Mouse (Mus musculus) urinary bladder, postnatal 14 days (tissue): ENCODE data around the gene Mafb.

Source experiments
- DNase-seq: peaks from one replicate; pipeline ENCODE4 v3.0.0; 2021; ENCODE audit warnings: low spot score

Gene Mafb

DNA sequence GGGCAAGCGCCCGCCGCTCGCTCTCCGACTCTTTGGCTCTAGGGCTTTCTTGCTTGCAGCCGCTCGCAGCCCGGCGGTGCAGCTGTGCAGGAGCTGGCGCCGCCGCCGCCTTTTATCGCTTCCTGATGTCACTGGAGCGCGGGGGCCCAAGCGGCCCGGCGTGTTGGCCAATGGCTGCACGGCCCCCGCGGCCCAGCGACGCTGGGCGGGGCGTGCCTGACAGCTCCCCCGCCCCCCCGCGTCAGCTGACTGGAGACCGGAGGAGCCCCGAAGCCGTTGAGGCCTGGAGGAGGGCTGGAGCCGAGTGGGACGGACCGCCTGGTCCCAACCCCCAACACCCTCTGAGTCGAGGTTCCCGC, at the start of gene Mafb:
Gene Mafb (minus strand): TSS at position 86 of the 359 bp plus-strand sequence.
- DNase-seq = peak; percentile 91

DNA sequence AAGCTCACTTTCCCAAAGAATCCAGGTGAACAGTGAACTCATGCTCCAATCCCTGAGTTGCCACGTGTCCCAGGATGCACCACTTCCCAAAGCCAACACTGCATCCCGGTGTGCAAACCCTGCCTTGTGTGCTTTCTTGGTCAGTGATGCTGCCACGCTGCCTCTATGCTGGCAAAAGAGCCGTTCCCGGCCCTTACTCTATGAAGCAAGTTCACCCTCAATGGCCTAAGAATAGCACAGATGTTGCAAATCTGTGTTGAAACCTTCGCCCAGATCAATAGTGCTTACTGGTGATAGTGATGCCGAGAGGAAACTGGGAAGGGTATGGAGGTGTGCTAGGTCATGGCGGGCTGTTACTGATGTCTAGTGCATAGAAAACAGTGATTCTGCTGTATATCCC, 48.3 kb upstream of the Mafb start:
- DNase-seq = no peak

DNA sequence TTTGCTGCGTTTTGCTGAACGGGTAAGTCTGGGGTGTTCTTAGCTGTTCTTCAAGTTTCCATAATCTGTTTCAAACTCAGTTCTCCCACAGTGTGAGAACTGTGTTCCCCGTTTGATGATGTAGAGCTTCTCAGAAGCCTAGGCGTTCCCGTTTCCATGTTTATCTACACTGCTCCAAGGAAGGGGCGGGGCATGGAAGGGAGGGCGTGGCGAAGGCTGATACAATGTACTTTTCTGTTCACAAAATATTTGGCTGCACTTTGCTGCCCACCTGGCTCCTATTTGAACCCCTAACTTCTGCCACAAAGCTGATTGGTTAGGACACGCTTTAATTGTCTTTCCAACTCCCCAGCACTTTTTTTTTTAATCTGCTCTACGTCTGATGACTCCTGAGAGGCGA, 47.9 kb upstream of the Mafb start:
- DNase-seq = no peak

DNA sequence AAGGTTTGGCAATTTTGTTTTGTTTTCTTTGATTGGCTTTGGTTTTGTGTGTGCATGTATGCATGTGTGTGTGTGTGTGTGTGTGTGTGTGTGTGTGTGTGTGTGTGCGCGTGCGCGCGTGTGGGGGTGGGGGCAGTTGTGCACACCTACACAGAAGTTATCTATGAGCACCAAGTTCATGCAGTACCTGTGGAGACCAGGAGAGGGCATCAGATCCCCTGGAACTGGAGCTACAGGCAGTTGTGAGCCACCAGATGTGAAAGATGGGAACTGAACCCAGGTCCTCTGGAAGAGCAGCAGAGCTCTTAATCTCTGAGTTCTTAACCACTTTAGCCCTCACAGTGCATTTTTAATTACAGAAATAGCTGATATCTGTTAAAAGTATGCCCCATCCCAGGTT, 47.1 kb upstream of the Mafb start:
- DNase-seq = no peak

DNA sequence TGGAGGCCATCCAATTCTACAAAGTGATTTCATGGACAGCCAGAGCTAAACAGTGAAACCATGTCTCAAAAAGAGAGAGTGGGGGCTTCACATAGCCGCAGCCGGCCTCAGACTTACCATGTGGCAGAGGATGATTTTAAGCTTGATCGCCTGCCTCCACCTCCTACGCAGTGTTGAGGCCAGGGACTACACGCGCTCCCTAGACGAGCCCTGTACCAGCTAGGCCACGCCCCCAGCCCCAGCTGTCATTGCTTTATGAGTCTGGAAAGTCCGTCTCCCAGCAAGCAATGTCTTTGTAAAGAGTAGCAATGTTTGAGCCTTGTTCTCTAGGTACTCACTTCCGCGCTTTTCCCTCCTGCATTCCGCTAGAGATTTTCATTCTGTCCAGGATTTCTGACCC, 46.2 kb upstream of the Mafb start:
- DNase-seq = no peak

DNA sequence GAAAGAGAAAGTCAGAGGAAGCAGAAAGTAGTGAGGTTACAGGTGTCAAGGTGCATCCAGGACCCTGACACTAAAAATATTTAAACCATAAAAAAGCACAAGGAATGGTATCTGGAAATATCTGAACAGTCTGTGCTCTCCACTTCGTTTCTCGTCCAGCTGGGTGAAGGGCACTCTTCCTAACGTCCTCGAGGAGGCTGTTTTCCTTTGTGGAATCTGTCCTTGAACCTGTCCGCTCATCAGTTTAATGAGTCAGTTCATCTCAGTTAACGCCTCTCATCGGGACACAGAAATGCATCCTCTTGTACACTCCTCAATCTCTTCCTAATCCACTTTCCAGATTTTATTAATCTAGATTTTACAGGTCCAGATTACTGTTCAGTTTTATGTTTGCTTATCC, 44.6 kb upstream of the Mafb start:
- no peak for DNase-seq

DNA sequence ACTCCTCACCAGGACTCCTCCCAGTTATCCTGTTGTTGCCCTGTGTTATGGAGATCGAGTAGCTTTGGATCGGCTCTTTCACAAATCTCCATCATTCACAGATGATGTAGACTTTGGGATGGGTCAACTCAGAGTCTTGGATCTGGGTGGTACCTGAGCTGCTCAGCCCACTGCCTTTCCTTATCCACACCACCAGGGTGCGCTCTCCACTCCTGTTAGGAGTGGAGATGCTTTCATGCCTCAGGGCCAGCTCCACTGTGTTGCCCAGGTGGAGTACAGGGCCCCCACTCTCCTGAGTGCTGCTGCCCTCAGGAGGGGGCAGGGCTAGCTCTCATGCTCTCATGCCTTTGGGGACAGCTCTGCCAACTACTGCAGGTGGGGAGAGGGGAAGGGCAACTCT, 40.9 kb upstream of the Mafb start:
- DNase-seq = no peak

DNA sequence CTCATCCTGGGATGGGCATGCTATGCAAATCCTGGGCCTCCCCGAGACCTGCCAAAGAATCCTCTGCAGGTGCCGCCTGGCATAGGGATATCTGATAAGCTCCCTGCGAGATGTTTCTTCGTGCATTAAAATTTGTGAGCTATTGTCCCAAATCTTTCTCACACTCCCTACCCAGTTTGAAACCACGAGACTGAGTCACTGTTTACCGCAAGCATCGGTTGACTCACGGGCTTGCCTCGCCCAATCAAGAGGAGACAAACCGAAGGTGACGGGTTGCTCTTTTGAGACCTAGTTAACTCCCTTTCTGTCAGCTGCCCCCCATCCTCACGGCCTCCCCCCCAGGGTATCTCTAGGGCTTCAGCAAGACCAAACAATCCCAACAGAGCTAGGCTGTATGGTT, 30.9 kb upstream of the Mafb start:
- DNase-seq = peak; percentile 12

DNA sequence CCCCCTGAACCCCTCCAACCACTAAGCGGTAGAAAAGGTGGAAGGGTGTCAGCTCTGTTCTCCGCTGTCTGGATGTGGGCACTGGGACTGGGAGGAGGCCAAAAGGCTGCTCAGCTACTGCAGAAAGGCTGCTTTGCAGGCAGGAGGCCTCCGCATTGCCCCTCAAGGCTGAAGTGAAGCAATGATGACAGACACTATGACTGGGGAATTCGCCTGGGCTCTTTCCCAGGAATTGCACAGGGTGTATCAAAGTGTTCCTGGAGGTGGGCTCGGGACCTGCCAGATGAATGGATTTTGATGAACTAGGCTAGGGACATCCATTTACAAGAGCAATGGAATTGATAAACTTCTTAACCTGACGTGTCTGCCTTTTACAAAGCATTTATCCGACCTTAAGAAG, 27.9 kb upstream of the Mafb start:
- DNase-seq = no peak

DNA sequence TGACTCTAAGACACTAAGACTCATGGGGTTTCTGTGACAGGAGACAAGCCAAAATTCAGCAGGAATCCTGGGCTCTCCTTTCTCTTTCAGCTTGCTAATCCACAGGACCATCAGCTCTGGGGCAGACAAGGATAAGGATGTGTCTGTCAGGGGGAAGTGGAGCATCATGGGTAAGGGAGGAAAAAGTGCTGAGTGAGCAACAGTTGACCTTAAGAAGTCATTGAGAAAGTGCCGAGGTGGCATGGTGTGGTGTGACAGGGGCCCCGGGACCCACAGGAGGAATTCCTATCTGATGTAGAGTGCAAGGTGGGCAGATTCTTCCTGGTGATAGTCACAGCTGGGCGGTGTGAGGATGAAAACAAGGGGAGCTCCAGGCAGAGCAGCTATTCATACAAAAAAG, 25.8 kb upstream of the Mafb start:
- no peak for DNase-seq

DNA sequence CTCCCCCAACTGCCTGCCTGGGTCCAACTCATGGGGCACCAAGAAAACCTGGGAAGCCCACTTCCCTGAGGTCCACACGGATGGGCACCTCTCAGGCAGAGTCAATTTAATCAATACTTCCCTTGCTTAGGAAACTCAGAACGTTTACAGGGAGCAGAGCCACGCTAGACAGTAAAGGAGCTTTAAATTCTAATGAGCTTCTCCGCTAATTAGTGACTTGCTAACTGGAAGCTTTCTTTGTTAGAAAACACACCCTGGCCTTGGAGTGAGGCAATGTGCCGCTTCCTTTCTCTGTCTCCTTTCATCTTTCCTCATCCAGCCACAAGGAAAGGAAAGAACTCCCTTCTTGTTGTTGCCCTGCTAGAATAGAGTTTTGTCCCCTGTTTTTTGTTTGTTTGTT, 21.7 kb upstream of the Mafb start:
- no peak for DNase-seq

DNA sequence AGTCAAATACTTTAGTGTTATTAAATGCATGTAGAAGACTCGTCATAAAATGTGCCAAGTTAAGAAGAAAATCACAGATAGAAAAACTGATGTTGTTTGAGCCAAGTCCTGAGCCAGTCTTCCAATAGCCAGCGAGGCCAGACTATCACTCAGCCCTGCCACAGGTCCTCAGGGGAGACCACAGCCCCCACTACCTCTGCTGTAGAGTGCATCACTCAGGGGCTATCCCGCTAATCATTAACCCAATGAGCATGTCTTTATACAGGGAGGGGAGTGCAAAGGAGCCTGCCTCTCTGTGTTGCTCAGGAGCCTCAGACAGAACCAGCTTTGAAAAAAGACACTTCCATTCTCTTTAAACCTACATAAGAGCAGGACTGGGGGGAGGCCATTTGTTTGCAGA, 16.6 kb upstream of the Mafb start:
- no peak for DNase-seq

DNA sequence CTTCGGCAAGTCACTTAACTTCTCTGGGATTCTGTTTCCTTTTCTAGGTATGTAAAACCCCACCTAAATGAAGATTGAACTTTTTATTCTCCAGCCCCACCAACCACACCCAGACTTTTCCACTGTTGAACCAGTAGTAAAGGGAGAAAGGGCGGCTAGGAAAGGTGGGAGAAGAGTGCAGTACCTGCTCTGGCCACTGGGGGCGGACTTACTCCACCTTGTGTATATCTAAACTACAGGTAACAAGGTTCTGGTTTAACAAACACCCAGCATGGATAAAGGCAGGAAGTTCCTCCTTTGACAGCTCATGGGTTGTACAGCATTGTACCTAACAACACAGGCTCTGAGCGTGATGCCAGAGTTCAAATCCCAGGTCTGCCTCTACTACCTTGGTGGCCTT, 11.4 kb upstream of the Mafb start:
- DNase-seq = peak; percentile 51

DNA sequence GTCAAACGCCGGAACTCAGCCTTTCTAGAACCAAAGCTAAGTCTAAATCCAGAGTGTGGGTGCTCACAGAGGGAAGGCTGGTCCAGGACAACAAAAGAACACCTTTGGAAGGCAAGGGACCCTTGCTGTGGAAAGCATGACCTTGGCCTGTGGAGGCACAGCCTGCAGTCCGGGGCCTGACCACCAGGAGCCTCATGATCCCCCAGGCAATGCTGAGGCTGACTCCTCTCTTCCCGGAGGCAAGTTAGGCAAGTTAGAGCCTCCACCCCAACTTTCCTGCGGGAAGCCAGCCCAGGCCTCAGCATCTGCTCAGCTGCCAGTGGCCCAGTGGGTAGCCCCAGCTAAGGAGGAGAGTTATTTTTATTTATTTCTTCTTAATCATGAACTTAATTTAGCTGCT, 9.4 kb upstream of the Mafb start:
- no peak for DNase-seq

DNA sequence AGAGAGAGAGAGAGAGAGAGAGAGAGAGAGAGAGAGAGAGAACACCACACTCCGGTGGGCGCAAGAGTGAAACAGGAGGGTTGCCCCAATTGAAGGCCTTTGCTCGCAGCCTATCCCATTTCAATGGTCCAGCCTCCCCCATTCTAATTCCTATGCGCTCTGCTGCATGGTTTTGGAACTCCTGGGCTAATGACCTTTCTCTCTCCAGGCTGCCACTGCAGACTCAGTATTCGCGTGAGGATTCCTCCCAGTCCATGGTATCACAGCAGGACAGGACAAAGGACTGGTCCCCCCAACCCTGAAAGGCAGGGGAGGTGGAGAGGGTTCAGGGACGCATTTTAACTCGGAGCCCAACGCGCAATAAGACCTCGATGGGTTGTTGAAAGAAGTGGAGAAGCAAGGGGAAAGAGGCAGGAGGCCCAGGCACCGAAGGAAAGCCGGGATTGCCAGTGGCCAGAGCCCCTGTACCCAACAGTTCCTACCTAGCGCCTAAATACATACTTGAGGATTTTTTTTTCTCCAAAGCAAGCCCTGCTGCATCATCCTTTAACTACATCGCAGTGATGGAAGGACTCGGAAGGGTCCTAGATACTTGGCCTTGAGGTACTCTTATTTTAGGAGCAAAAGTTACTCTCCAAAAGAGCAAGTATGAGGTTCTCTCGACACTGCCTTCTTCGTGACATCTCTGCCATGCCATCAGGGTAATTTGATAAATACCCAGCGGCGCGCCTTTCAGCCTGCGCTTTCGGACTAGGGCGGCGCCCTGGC, 3.0 kb upstream of the Mafb start:
- no peak for DNase-seq

DNA sequence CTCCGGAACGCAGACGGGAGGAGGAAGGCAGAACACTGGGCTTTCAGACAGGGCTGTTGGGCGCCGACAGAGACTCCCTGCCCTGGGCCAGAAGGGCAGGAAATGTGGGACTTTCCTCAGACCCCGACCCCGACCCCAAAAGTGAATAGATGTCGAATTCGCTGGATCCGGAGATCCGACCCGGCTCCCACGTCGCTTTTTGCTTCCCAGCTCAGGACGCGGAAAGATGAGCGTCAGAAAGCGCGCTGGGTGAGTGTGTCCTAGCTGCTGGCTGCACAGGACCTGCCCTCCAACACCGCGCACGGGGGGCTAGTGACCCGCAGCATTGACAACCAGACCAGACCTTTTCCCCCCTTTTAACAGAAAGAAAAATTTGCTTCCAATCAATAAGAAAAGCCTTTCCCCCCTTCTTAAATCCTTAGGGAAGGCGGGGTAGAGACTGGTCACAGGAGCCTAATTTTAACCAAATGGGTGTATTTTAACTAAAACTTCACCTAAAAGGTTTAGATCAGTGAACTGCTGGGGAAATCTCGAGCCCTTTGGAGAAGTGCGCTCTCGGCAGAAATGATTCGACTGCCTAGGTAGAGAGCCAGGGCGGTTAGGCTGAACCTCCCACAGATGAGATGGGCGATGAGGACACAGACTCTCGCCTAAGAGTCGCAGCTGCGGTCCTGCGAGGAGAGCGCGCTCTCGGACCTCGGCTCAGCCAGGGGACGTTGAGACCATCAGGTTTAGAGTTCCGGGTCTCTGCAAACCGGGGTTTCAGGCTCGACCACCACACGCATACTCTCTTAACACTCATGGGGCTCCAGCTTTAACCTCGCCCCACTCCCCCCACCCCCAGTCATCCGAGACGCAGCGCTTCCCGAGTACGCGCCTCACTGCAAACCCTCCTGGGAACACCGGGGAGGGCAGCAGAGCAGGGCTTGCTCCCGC, 1.8 kb upstream of the Mafb start:
- DNase-seq = no peak

DNA sequence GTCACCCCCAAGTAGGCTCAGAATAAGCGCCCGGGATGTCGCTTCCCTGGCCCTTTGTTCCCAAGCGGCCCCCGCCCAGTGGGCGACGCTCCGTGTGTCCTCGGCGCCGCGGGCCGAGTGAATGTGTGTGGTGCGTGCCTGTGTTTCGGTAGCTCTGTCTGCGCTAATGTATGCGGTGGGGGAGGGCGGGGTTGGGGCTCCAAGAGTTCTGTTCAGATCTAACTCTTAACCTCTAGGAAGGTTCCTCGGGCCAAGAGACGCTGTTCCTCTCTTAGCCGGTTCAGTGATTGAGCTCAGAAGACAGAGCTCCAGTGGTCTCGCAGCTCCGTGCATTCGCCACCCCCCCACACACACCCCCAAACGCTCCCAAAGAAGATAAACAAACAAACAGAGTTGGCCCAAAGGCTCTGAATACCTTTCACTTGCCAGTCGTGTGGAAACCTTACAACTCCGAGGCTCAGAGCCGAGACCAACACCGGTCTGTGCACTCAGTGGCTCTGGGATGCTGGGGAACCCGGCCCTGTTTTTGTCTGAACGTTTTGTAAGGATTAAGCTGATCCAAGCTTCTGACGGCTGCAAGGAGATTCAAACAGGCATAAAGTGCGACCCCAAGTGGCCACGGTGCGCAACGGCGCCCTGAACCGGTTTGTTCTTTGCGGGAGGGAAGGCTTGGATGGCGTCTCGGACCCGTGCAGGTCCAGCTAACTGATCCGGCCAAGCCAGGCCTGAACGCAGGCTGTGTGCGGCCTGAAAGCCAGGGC, 763 bp upstream of the Mafb start:
- DNase-seq = peak; percentile 90

DNA sequence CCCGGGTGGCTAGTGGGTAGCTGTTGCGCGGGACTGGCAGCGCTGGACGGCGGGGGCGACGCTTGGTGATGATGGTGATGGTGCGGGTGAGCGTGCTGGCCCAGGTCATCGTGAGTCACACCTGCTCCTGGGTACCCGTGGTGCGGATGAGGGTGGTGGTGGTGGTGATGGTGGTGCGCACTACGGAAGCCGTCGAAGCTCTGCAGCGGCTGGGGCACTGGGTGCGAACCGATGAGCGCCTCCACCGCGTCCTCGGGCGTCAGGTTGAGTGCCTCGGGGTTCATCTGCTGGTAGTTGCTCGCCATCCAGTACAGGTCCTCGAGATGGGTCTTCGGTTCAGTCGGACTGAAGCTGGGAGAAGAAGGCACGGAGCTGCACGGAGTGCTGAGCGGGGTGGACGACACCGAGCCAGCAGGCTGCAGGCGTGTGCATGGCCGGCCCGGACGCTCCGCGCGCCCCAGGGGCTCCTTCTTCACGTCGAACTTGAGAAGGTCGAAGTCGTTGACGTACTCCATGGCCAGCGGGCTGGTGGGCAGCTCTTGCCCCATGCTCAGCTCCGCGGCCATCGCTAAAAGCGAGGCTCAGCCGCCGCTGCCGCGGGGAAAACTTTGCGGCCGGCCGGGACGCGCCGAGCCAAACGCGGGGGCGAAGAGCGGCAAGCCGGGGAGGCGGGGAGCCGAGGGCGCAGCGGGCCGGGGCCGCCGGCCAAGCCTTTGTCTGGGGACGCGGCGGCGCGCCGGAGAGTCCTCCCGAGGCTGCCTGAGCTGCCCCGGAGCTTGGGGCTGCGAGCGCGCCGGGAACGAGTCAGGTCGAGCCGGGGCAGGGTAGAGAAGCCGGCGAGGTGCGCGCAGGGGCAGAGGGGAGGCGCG, 520 bp downstream of the Mafb start:
- no peak for DNase-seq

DNA sequence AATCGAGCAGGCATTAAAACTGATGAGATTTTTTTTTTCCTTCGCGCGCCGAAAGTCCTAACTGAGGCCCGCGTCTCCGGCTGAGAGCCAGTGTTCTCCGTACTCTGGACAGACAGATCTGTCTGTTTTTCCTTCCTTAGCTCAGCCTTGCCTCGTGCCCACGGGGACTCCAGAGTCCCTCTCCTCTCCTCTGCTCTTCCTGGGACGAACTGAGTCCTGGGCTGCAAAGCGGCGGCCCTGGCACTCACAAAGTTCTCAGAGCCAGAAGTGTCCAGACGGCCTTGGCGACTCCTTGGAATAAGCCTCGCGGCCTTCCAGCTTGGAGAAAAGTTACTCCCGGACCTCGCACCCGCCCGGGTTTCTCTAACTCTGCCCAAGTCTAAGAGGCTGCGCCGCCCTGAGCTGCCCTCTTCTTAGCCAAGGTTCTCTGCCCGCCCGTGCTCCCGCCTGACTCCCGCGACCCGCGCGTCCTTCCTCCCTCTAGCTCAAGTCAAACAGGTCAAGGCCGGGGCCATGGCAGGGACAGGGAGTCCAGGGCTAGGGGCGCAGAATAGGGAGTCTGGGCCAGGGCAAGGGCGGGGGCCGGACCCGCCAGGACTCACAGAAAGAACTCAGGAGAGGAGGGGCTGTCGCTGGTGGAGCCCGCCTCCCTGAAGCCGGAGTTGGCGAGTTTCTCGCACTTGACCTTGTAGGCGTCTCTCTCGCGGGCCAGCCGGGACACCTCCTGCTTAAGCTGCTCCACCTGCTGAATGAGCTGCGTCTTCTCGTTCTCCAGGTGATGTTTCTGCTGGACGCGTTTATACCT, 1.6 kb downstream of the Mafb start:
- peak; percentile 63 for DNase-seq

DNA sequence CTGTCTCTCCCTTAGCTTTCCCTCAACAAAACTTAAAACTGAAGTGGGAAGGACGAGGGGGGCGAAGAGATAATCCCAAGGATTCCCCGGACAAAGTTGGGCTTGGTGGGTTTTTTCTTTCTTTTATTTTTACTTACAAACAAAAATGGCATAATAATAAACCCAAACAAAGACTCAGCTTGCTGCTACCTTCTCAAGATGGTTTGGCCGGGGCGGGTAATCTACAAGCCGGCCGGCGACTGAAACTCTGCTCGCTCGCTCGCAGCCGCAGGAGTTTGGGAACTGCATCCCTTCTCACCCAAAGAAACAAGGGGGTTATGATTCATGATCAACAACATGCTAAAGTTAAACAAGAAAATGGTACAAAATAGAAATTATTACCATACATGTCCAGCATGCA, 2.2 kb downstream of the Mafb start:
- DNase-seq = no peak

DNA sequence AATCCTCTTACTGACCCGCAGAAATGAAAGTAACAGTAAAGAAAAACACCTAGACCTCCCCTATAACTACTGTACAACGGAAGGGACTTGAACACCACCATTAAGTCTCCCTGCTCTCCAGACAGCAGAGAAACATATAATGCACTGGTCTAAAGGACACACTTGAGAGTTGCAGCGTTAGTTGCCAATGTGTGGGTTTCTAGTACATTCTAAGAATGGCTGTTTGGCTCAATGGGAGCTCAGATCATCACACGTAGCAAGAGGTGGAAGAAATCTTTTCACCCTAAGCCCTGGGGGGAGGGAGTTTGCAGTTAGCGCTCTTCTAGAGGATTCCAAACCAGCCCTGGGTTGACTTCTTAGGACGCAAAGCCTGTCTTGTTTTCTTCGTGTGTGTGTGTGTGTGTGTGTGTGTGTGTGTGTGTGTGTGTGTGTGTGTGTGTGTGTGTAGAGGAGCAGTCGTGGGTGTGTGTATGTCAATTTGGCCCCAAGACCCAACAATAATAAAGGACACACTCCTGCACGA, 2.7 kb downstream of the Mafb start:
- no peak for DNase-seq
